27 mouse cellular contexts compared by ENCODE assay signal in the genomic region with DNA sequence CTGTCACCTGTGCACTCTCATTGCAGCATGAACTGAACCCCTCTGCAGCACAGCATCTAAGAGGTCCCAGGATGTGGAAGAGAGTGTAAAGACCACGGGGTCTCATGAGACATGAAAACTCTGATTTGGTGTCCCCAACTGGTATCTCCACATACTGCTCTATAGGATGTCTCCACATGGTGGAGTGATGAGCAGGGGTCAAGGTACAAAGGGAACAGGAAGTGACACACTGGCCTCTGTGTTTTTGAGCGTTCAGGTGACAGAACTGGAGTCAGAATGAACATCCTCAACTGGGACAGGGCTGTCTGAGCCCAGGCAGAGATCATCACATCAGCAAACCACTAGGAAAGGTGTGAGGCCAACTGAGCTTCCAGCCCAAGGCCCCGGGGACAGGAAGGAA. TPM values are rescaled to one million over a fixed set of nuclear protein-coding genes. Genes with fewer than 3 reads are reported as not detected.
DNase-seq lines count a peak whose midpoint lies in the region; ATAC-seq and TF ChIP-seq lines count a peak whose summit lies in the region.
"Had no signal": no experiment of that assay in that cellular context is flagged by ENCODE, and none has a peak within 500 bp of the region (broad histone marks: within the 10 kb centered on the region; RNA-seq: fewer than 3 reads in every experiment).

No protein-coding gene starts in this region.

- no peaks in the 10 kb centered on the region for H3K36me3 ChIP-seq in liver, postnatal 0 days (replicated peaks; ENCODE audit: insufficient read depth, low read length)
- H3K36me3 ChIP-seq: heart, embryonic 12.5 days; limb, embryonic 10.5 days had no signal

- TF ChIP-seq EP300 in liver, postnatal 0 days (IDR thresholded peaks at IDR 0.05; ENCODE audit: low read depth) = no peak

- H3K27me3 ChIP-seq in cerebellum, adult 2 months (ENCODE audit: control insufficient read depth, insufficient read depth, low read length) = no peaks in the 10 kb centered on the region
- H3K27me3 ChIP-seq in liver, postnatal 0 days (ENCODE audit: insufficient read depth, low read length) = no peaks in the 10 kb centered on the region
- H3K27me3 ChIP-seq: heart, embryonic 12.5 days had no signal

- ATAC-seq in liver, postnatal 0 days = no peak
- ATAC-seq: forebrain, embryonic 16.5 days; inflammation-experienced regulatory T-cells, adult 6 months had no signal

- H3K4me3 ChIP-seq in cerebellum, adult 2 months (replicated peaks; ENCODE audit: insufficient read depth, low read depth, low read length) = no peak overlapping the region
- H3K4me3 ChIP-seq in liver, postnatal 0 days (ENCODE audit: low read depth, low read length) = no peak overlapping the region
- H3K4me3 ChIP-seq: embryonic facial prominence, embryonic 10.5 days; forebrain, embryonic 10.5 days; heart, embryonic 12.5 days; left cerebral cortex, adult 2 months; limb, embryonic 10.5 days; myocyte had no signal

- no peak overlapping the region for H3K9ac ChIP-seq in liver, postnatal 0 days (replicated peaks)
- H3K9ac ChIP-seq: heart, embryonic 12.5 days had no signal

- no peak overlapping the region for H3K4me2 ChIP-seq in liver, postnatal 0 days (ENCODE audit: low read depth, low read length)
- H3K4me2 ChIP-seq: heart, embryonic 12.5 days had no signal

- H3K9me3 ChIP-seq in liver, postnatal 0 days (ENCODE audit: low read length) = no peaks in the 10 kb centered on the region
- H3K9me3 ChIP-seq: embryonic facial prominence, embryonic 10.5 days; forebrain, embryonic 10.5 days; heart, embryonic 12.5 days; limb, embryonic 10.5 days had no signal

- H3K4me1 ChIP-seq in cerebellum, adult 2 months (ENCODE audit: control insufficient read depth, insufficient read depth, low read length) = peaks cover 56% of the 10 kb centered on the region
- no peaks in the 10 kb centered on the region for H3K4me1 ChIP-seq in liver, postnatal 0 days (ENCODE audit: insufficient read depth)

- H3K27ac ChIP-seq in cerebellum, adult 2 months (ENCODE audit: insufficient read depth, low read length) = 0 out of 2 replicates have a peak overlapping the region, but pooled peaks have one; percentile 20
- H3K27ac ChIP-seq in liver, postnatal 0 days (ENCODE audit: low read depth) = no peak overlapping the region
- H3K27ac ChIP-seq: embryonic facial prominence, embryonic 10.5 days; forebrain, embryonic 10.5 days; left cerebral cortex, adult 2 months had no signal

- no peak for DNase-seq in cerebellum, adult 2 months
- DNase-seq in cerebellum, adult 11 months = no peak
- DNase-seq in liver, postnatal 0 days = no peak
- DNase-seq in liver (no peak), A20 (ENCODE audit: low read depth, low spot score) (peak; percentile 59)
- peak; percentile 41 for DNase-seq in induced T-regulatory cell, adult 2 months (ENCODE audit: low read depth)
- DNase-seq in gastrocnemius, adult 8-10 months (ENCODE audit: low spot score in 2 of 2) = no peak
- no peak for DNase-seq in right cerebral cortex, postnatal 25 days
- DNase-seq: adrenal gland, postnatal 25 days; cerebellum, postnatal 10 days; gastrocnemius, postnatal 14 days; heart, adult 11 months; heart, postnatal 10 days; kidney, adult 8-10 months; kidney, postnatal 4 days; layer of hippocampus, adult 9-11 months; midbrain, embryonic 14.5 days; right cerebral cortex, adult 18-20 months had no signal

- TF ChIP-seq CTCF in cerebellum, adult 2 months (IDR thresholded peaks at IDR 0.05; ENCODE audit: borderline replicate concordance, insufficient read depth, low read depth, low read length) = no peak
- peak; percentile 29; the same call in 1 of the 2 replicates for TF ChIP-seq CTCF in liver, postnatal 0 days (IDR thresholded peaks at IDR 0.05; ENCODE audit: low read depth)

- 92% methylated on average over 3 of the region's 3 CpGs for WGBS in cerebellum, adult 2 months
- 43% methylated on average over 3 of the region's 3 CpGs for WGBS in liver, postnatal 0 days (ENCODE audit: insufficient replicate concordance)

- no peak for TF ChIP-seq POLR2A in cerebellum, adult 2 months (IDR thresholded peaks at IDR 0.05; ENCODE audit: borderline replicate concordance, insufficient read depth, low read length)

RNA-seq across cellular contexts. Expression of gene Phf21b, which starts 15.3 kb away (rescaled TPM):
- 36.5 and 37.1 TPM in 2 replicates for polyA plus RNA-seq in cerebellum, adult 2 months (2012; rRNA removed)
- polyA plus RNA-seq in liver, postnatal 0 days (2015; fragmentation: Nextera tagmentation; extraction: Ambion mirVana) = 0.02 TPM in 1 of 2 replicates, not detected in the other
- under 1 TPM in 3 of 4 experiments, not detected in 1; 0.19 to 0.22 (median 0.21) TPM for total RNA-seq in gastrocnemius, adult 8-10 months (2022)
- polyA plus RNA-seq: liver, embryonic 16.5 days had no signal

Comparison
In these comparisons a context has a peak if more than half of its experiments do, and no peak if none do; other contexts are left out.
1. DNase-seq: peak in A20 (single experiment) and induced T-regulatory cell, adult 2 months (single experiment); none in cerebellum, adult 2 months (0 of 2), cerebellum, adult 11 months (single experiment), liver, postnatal 0 days (single experiment), liver (single experiment), gastrocnemius, adult 8-10 months (0 of 2) and right cerebral cortex, postnatal 25 days (single experiment).
2. RNA of gene Phf21b, which starts 15.3 kb away (polyA plus RNA-seq): 36.5 to 37.1 TPM in cerebellum, adult 2 months; 0.02 TPM in liver, postnatal 0 days; every median in the first group is over 10 times any median in the second.